Mouse (Mus musculus): ENCODE data around the gene Gata3. TPM values are rescaled to one million over a fixed set of nuclear protein-coding genes. Genes with fewer than 3 reads are reported as not detected.

The Gata3 gene
- polyA plus RNA-seq, 1 experiment from 2014 or later = 14.2 TPM

GRCm38 (mm10) chr2:9876621-9877325 lies 13.1 kb downstream of the Gata3 start:
- WGBS = under 1% methylated on average over 31 of the region's 31 CpGs
- Histone ChIP-seq H3K36me3 (no peaks in the 10 kb centered on the region), H3K4me1 (replicated peaks) (peaks cover 61% of the 10 kb centered on the region), H3K9me3 (no peaks in the 10 kb centered on the region), H3K4me3 (peak overlapping the region; percentile 61), H3K27me3 (ENCODE audit: insufficient read depth, poor library complexity, severe bottlenecking) (peaks cover 93% of the 10 kb centered on the region), H3K27ac (peak overlapping the region; percentile 54; the same call in 1 of the 2 replicates)
- peak; percentile 60 for DNase-seq (ENCODE audit: low spot score)

- DNase-seq (ENCODE audit: low spot score) = no peak
- Histone ChIP-seq H3K4me1 (replicated peaks) (peaks cover 61% of the 10 kb centered on the region), H3K27ac (no peak overlapping the region), H3K27me3 (ENCODE audit: insufficient read depth, poor library complexity, severe bottlenecking) (peaks cover 93% of the 10 kb centered on the region), H3K36me3 (no peaks in the 10 kb centered on the region), H3K9me3 (no peaks in the 10 kb centered on the region), H3K4me3 (peak overlapping the region; percentile 61)
- WGBS = 5% methylated on average over 12 of the region's 12 CpGs
Observed at GRCm38 (mm10) chr2:9875676-9876357, 14.0 kb downstream of the Gata3 start.

GRCm38 (mm10) chr2:9875220-9875619 lies 14.6 kb downstream of the Gata3 start:
- WGBS = 3% methylated on average over 4 of the region's 4 CpGs
- H3K4me3 ChIP-seq = peak overlapping the region; percentile 61; the same call in 1 of the 2 replicates
- H3K36me3 ChIP-seq = no peaks in the 10 kb centered on the region
- H3K9me3 ChIP-seq = no peaks in the 10 kb centered on the region
- H3K27me3 ChIP-seq (ENCODE audit: insufficient read depth, poor library complexity, severe bottlenecking) = peaks cover 93% of the 10 kb centered on the region
- no peak for DNase-seq (ENCODE audit: low spot score)
- H3K27ac ChIP-seq = no peak overlapping the region
- peaks cover 57% of the 10 kb centered on the region for H3K4me1 ChIP-seq (replicated peaks)

GRCm38 (mm10) chr2:9874467-9875219 lies 15.2 kb downstream of the Gata3 start:
- peaks cover 53% of the 10 kb centered on the region for H3K4me1 ChIP-seq (replicated peaks)
- peaks cover 93% of the 10 kb centered on the region for H3K27me3 ChIP-seq (ENCODE audit: insufficient read depth, poor library complexity, severe bottlenecking)
- H3K36me3 ChIP-seq = no peaks in the 10 kb centered on the region
- peak overlapping the region; percentile 61 for H3K4me3 ChIP-seq
- DNase-seq (ENCODE audit: low spot score) = peak; percentile 39
- no peaks in the 10 kb centered on the region for H3K9me3 ChIP-seq
- no peak overlapping the region; the same call in 1 of the 2 replicates for H3K27ac ChIP-seq
- 2% methylated on average over 39 of the region's 39 CpGs for WGBS

GRCm38 (mm10) chr2:9873757-9874156 lies 16.1 kb downstream of the Gata3 start:
- WGBS = 6% methylated on average over 2 of the region's 2 CpGs
- peaks cover 99% of the 10 kb centered on the region for H3K27me3 ChIP-seq (ENCODE audit: insufficient read depth, poor library complexity, severe bottlenecking)
- H3K27ac ChIP-seq = no peak overlapping the region
- H3K4me3 ChIP-seq = peak overlapping the region; percentile 61; the same call in 1 of the 2 replicates
- no peaks in the 10 kb centered on the region for H3K9me3 ChIP-seq
- peaks cover 48% of the 10 kb centered on the region for H3K4me1 ChIP-seq (replicated peaks)
- no peak for DNase-seq (ENCODE audit: low spot score)
- no peaks in the 10 kb centered on the region for H3K36me3 ChIP-seq

GRCm38 (mm10) chr2:9872682-9873081 lies 17.2 kb downstream of the Gata3 start:
- Histone ChIP-seq H3K9me3 (no peaks in the 10 kb centered on the region), H3K4me3 (peak overlapping the region; percentile 32), H3K27me3 (ENCODE audit: insufficient read depth, poor library complexity, severe bottlenecking) (peaks cover 91% of the 10 kb centered on the region), H3K4me1 (replicated peaks) (peaks cover 39% of the 10 kb centered on the region), H3K27ac (0 out of 2 replicates have a peak overlapping the region, but pooled peaks have one; percentile 3), H3K36me3 (no peaks in the 10 kb centered on the region)
- 2% methylated on average over 12 of the region's 12 CpGs for WGBS
- peak; percentile 35 for DNase-seq (ENCODE audit: low spot score)

GRCm38 (mm10) chr2:9871798-9872197 lies 18.0 kb downstream of the Gata3 start:
- Histone ChIP-seq H3K27ac (no peak overlapping the region), H3K4me3 (no peak overlapping the region), H3K9me3 (no peaks in the 10 kb centered on the region), H3K36me3 (no peaks in the 10 kb centered on the region), H3K4me1 (replicated peaks) (peaks cover 31% of the 10 kb centered on the region), H3K27me3 (ENCODE audit: insufficient read depth, poor library complexity, severe bottlenecking) (peaks cover 82% of the 10 kb centered on the region)
- WGBS = 11% methylated on average over 6 of the region's 6 CpGs
- DNase-seq (ENCODE audit: low spot score) = no peak

GRCm38 (mm10) chr2:9871141-9871716 lies 18.6 kb downstream of the Gata3 start:
- 20% methylated on average over 4 of the region's 4 CpGs for WGBS
- no peaks in the 10 kb centered on the region for H3K9me3 ChIP-seq
- H3K4me3 ChIP-seq = no peak overlapping the region
- DNase-seq (ENCODE audit: low spot score) = no peak
- H3K4me1 ChIP-seq (replicated peaks) = peaks cover 30% of the 10 kb centered on the region
- H3K27ac ChIP-seq = no peak overlapping the region
- H3K27me3 ChIP-seq (ENCODE audit: insufficient read depth, poor library complexity, severe bottlenecking) = peaks cover 76% of the 10 kb centered on the region
- H3K36me3 ChIP-seq = no peaks in the 10 kb centered on the region

GRCm38 (mm10) chr2:9867092-9867825 lies 22.6 kb downstream of the Gata3 start:
- 76% methylated on average over 12 of the region's 12 CpGs for WGBS
- no peaks in the 10 kb centered on the region for H3K36me3 ChIP-seq
- H3K27me3 ChIP-seq (ENCODE audit: insufficient read depth, poor library complexity, severe bottlenecking) = peaks cover 36% of the 10 kb centered on the region
- H3K4me3 ChIP-seq = no peak overlapping the region
- peaks cover 15% of the 10 kb centered on the region for H3K4me1 ChIP-seq (replicated peaks)
- H3K9me3 ChIP-seq = no peaks in the 10 kb centered on the region
- H3K27ac ChIP-seq = no peak overlapping the region
- DNase-seq (ENCODE audit: low spot score) = no peak

GRCm38 (mm10) chr2:9860698-9861097 lies 29.1 kb downstream of the Gata3 start:
- WGBS = 85% methylated on average over 5 of the region's 5 CpGs
- Histone ChIP-seq H3K27me3 (ENCODE audit: insufficient read depth, poor library complexity, severe bottlenecking) (no peaks in the 10 kb centered on the region), H3K9me3 (no peaks in the 10 kb centered on the region), H3K36me3 (no peaks in the 10 kb centered on the region), H3K4me3 (no peak overlapping the region), H3K4me1 (replicated peaks) (no peaks in the 10 kb centered on the region), H3K27ac (no peak overlapping the region)
- no peak for DNase-seq (ENCODE audit: low spot score)

GRCm38 (mm10) chr2:9855861-9856260 lies 34.0 kb downstream of the Gata3 start:
- H3K4me3 ChIP-seq = no peak overlapping the region
- no peaks in the 10 kb centered on the region for H3K27me3 ChIP-seq (ENCODE audit: insufficient read depth, poor library complexity, severe bottlenecking)
- H3K4me1 ChIP-seq (replicated peaks) = peaks cover 10% of the 10 kb centered on the region; the same call in 1 of the 2 replicates
- no peak for DNase-seq (ENCODE audit: low spot score)
- H3K9me3 ChIP-seq = no peaks in the 10 kb centered on the region
- H3K27ac ChIP-seq = no peak overlapping the region
- H3K36me3 ChIP-seq = no peaks in the 10 kb centered on the region
- WGBS = 29% methylated on average over 3 of the region's 4 CpGs
